25 mouse cellular contexts compared by ENCODE assay signal in the genomic region with DNA sequence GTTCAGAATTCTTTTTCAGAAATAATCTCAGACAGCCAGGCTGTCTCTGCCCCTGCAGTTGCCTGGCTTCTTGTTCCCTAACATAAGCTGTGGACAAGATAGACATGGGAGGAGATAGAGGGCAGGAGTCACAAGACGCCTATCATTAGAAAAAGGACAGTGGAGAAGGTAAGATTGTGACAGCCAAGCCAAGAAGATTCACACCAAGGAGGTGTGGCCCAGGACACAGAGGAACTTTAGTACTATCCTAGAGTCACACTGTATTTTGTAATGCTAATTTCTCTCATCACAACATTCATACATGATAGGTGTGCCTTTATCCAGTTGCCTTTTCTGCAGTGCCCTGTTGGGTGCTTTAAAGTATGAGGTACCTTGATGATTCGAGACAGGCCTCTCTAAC. TPM values are rescaled to one million over a fixed set of nuclear protein-coding genes. Genes with fewer than 3 reads are reported as not detected.
DNase-seq lines count a peak whose midpoint lies in the region; ATAC-seq and TF ChIP-seq lines count a peak whose summit lies in the region.
"Had no signal": no experiment of that assay in that cellular context is flagged by ENCODE, and none has a peak within 500 bp of the region (broad histone marks: within the 10 kb centered on the region; RNA-seq: fewer than 3 reads in every experiment).

No protein-coding gene starts in this region.

- no peak overlapping the region for H3K4me2 ChIP-seq in midbrain, embryonic 11.5 days
- H3K4me2 ChIP-seq in midbrain, postnatal 0 days (ENCODE audit: low read depth, low read length, poor library complexity, severe bottlenecking), result no peak overlapping the region
- H3K4me2 ChIP-seq in myocyte (ENCODE audit: low read depth), result no peak overlapping the region

- no peak overlapping the region for H3K27ac ChIP-seq in midbrain, embryonic 11.5 days (ENCODE audit: low read depth, low read length)
- H3K27ac ChIP-seq in midbrain, postnatal 0 days (ENCODE audit: low read depth, low read length), result no peak overlapping the region
- H3K27ac ChIP-seq in kidney, adult 2 months (ENCODE audit: insufficient read depth, low read depth, low read length), result no peak overlapping the region

- H3K4me1 ChIP-seq in midbrain, embryonic 11.5 days (ENCODE audit: control insufficient read depth, insufficient read depth, low read length), result no peaks in the 10 kb centered on the region
- H3K4me1 ChIP-seq in midbrain, postnatal 0 days (ENCODE audit: insufficient read depth, low read length), result no peaks in the 10 kb centered on the region
- no peaks in the 10 kb centered on the region for H3K4me1 ChIP-seq in kidney, adult 2 months (ENCODE audit: control insufficient read depth, insufficient read depth, low read length)

- H3K27me3 ChIP-seq in midbrain, embryonic 11.5 days (ENCODE audit: control insufficient read depth, insufficient read depth, low read length), result no peaks in the 10 kb centered on the region
- no peaks in the 10 kb centered on the region for H3K27me3 ChIP-seq in midbrain, postnatal 0 days (ENCODE audit: insufficient read depth, low read length)
- no peaks in the 10 kb centered on the region for H3K27me3 ChIP-seq in myocyte (ENCODE audit: control insufficient read depth, insufficient read depth, insufficient read length)
- H3K27me3 ChIP-seq in kidney, adult 2 months (replicated peaks; ENCODE audit: control insufficient read depth, insufficient read depth, low read length), result no peaks in the 10 kb centered on the region
- H3K27me3 ChIP-seq: CH12.LX, Patski had no signal

- peak; percentile 52 for TF ChIP-seq POLR2A in myocyte (IDR thresholded peaks at IDR 0.05; ENCODE audit: insufficient read length, low read depth)
- TF ChIP-seq POLR2A in kidney, adult 2 months (IDR thresholded peaks at IDR 0.05; ENCODE audit: low read depth, low read length), result no peak

- no peak overlapping the region for H3K4me3 ChIP-seq in midbrain, embryonic 11.5 days (ENCODE audit: low read depth, low read length)
- no peak overlapping the region for H3K4me3 ChIP-seq in midbrain, postnatal 0 days (ENCODE audit: low read depth, low read length)
- no peak overlapping the region for H3K4me3 ChIP-seq in myocyte
- H3K4me3 ChIP-seq in kidney, adult 2 months (ENCODE audit: insufficient read depth, low read depth, low read length), result no peak overlapping the region

- 77% methylated on average over 2 of the region's 2 CpGs for WGBS in midbrain, embryonic 11.5 days
- WGBS in midbrain, postnatal 0 days, result 86% methylated on average over 2 of the region's 2 CpGs
- WGBS in kidney, adult 2 months, result 80% methylated on average over 2 of the region's 2 CpGs

- no peak overlapping the region for H3ac ChIP-seq in myocyte (ENCODE audit: control insufficient read depth, insufficient read length)

- no peak for TF ChIP-seq CTCF in midbrain, postnatal 0 days (IDR thresholded peaks at IDR 0.05)
- TF ChIP-seq CTCF in kidney, adult 2 months (conservative IDR thresholded peaks at IDR 0.05; ENCODE audit: insufficient read depth, insufficient read length, low read depth, low read length), result no peak

- H3K36me3 ChIP-seq in midbrain, embryonic 11.5 days (ENCODE audit: control insufficient read depth, insufficient read depth, low read length), result no peaks in the 10 kb centered on the region
- no peaks in the 10 kb centered on the region for H3K36me3 ChIP-seq in midbrain, postnatal 0 days (ENCODE audit: insufficient read depth, low read length)
- peaks cover 33% of the 10 kb centered on the region for H3K36me3 ChIP-seq in myocyte (ENCODE audit: control insufficient read depth, insufficient read depth)
- no peaks in the 10 kb centered on the region for H3K36me3 ChIP-seq in kidney, adult 2 months (ENCODE audit: control insufficient read depth, insufficient read depth, low read length)
- H3K36me3 ChIP-seq: G1E had no signal

- H3K9me3 ChIP-seq in midbrain, embryonic 11.5 days (ENCODE audit: control insufficient read depth, low read length), result no peaks in the 10 kb centered on the region
- no peaks in the 10 kb centered on the region for H3K9me3 ChIP-seq in midbrain, postnatal 0 days (ENCODE audit: low read length)
- H3K9me3 ChIP-seq: G1E had no signal

- no peak for ATAC-seq in midbrain, embryonic 11.5 days (ENCODE audit: low FRiP score)
- no peak for ATAC-seq in midbrain, postnatal 0 days (ENCODE audit: low FRiP score)
- ATAC-seq: activated CD4-positive, CD25-positive, alpha-beta regulatory T cell, adult 4 months; CD4-positive, CD25-positive, alpha-beta regulatory T cell, adult 4 months; Patski had no signal

- DNase-seq in midbrain, embryonic 11.5 days (ENCODE audit: low spot score, missing footprints), result peak; percentile 47
- DNase-seq in midbrain, postnatal 0 days (ENCODE audit: low spot score), result no peak
- no peak for DNase-seq in kidney, adult 2 months
- DNase-seq: adrenal gland, adult 2 months; adrenal gland, adult 8-10 months; adrenal gland, postnatal 10 days; adrenal gland, postnatal 14 days; adrenal gland, postnatal 25 days; adrenal gland, postnatal 36 days; B cell, adult 2 months; cerebellum, adult 11 months; cerebellum, adult 11-12 months; cerebellum, adult 18-20 months had no signal

- no peak overlapping the region for H3K9ac ChIP-seq in midbrain, embryonic 11.5 days (ENCODE audit: low read length)
- H3K9ac ChIP-seq in midbrain, postnatal 0 days (replicated peaks; ENCODE audit: low read length, poor library complexity, severe bottlenecking), result no peak overlapping the region

- H3K79me2 ChIP-seq in myocyte (ENCODE audit: control insufficient read depth, insufficient read depth), result no peaks in the 10 kb centered on the region

TF ChIP-seq in myocyte, 11 proteins besides CTCF, POLR2A, EP300 and RAD21:
- TF ChIP-seq USF1 (IDR thresholded peaks at IDR 0.05; ENCODE audit: low read depth), result no peak
- peak; percentile 96 for TF ChIP-seq POLR2AphosphoS2 (IDR thresholded peaks at IDR 0.05; ENCODE audit: insufficient read length, low read depth)
TF ChIP-seq in myocyte: peak in this region for 1.

RNA-seq across cellular contexts. Expression of a gene that starts 50.2 kb away (rescaled TPM):
- not detected in 2 replicates for polyA plus RNA-seq in midbrain, embryonic 11.5 days (2014; fragmentation: Nextera tagmentation; extraction: Ambion mirVana)
- not detected in 2 replicates for total RNA-seq in midbrain, postnatal 0 days (2014; rRNA removed)
- not detected in 2 replicates for polyA plus RNA-seq in midbrain, postnatal 0 days (2015; fragmentation: Nextera tagmentation; extraction: Ambion mirVana)
- not detected for polyA plus RNA-seq in myocyte (2012; fragmentation: generic; extraction: Trizol)
- not detected in 2 replicates for polyA plus RNA-seq in kidney, adult 2 months (2012; rRNA removed)
- total RNA-seq: adrenal gland, adult 18-20 months; adrenal gland, adult 2 months; adrenal gland, adult 8-10 months; adrenal gland, postnatal 10 days; adrenal gland, postnatal 14 days; adrenal gland, postnatal 25 days; adrenal gland, postnatal 36 days; adrenal gland, postnatal 4 days; ES-E14; G1E; MEL had no signal
- polyA plus RNA-seq: activated CD4-positive, CD25-positive, alpha-beta regulatory T cell, adult 4 months; adrenal gland, adult 2 months; brain, embryonic 14.5 days; C2C12; CD4-positive, CD25-positive, alpha-beta regulatory T cell, adult 4 months; G1E; Patski had no signal
